Mouse (Mus musculus) small intestine, adult 2 months (tissue): ENCODE data around the gene Atl2. TPM values are rescaled to one million over a fixed set of nuclear protein-coding genes. Genes with fewer than 3 reads are reported as not detected.
A peak's percentile ranks its signal among the peaks of the same experiment; 100 is the strongest.

Experiments used
- H3K27ac ChIP-seq: fragments of 200-500 bp; 2 replicates; pipeline ENCODE4 v1.5.1; 2012; ENCODE audit warnings: low read depth, low read length, control low read depth, inconsistent platforms; ENCODE audit not compliant: insufficient read depth
- H3K27me3 ChIP-seq: fragments of 200-500 bp; 2 replicates; pipeline ENCODE4 v1.6.1; 2012; ENCODE audit warnings: mild to moderate bottlenecking, moderate library complexity, low read length, inconsistent platforms; ENCODE audit not compliant: control insufficient read depth, insufficient read depth
- H3K36me3 ChIP-seq: fragments of 200-500 bp; 2 replicates; pipeline ENCODE4 v1.6.1; 2012; ENCODE audit warnings: mild to moderate bottlenecking, low read length, control low read depth, inconsistent platforms; ENCODE audit not compliant: control insufficient read depth, insufficient read depth
- H3K4me1 ChIP-seq: fragments of 200-500 bp; 2 replicates; pipeline ENCODE4 v1.6.1; 2012; ENCODE audit warnings: low read length, inconsistent platforms, mixed read lengths; ENCODE audit not compliant: control insufficient read depth, insufficient read depth, insufficient read length
- H3K4me3 ChIP-seq: fragments of 200-500 bp; 2 replicates; pipeline ENCODE4 v1.5.1; 2012; ENCODE audit warnings: low read depth, mild to moderate bottlenecking, control low read depth, inconsistent platforms, low read length, moderate library complexity
- CTCF ChIP-seq: fragments of 200-500 bp; IDR thresholded peaks from 2 replicates; pipeline ENCODE4 v1.5.1; 2012; ENCODE audit warnings: low read depth, mild to moderate bottlenecking, control low read depth, inconsistent platforms, low read length, moderate library complexity, mixed read lengths; ENCODE audit not compliant: insufficient replicate concordance, insufficient read length; ENCODE audit errors: extremely low read depth
- POLR2A ChIP-seq: fragments of 200-500 bp; IDR thresholded peaks from 2 replicates; pipeline ENCODE4 v1.6.1; 2012; ENCODE audit warnings: low read depth, mild to moderate bottlenecking, control low read depth, inconsistent platforms, low read length, moderate library complexity
- WGBS: fragments of 180-500 bp; shearing (Covaris S2); methylation state at CpG from one replicate; pipeline ENCODE4 v1.1.7; 2018; 5-methylcytosine and 5-hydroxymethylcytosine counted together
- polyA plus RNA-seq: library from polyadenylated mRNA; depleted of rRNA; stranded (reverse); fragments of >200 nt; gene quantifications from 2 replicates; pipeline ENCODE4 v1.2.3, GENCODE M21; 2012

Atl2 gene
- polyA plus RNA-seq, 1 experiment = 12.8 TPM

- Histone ChIP-seq H3K4me1 (peaks cover 3% of the 10 kb centered on the region; the same call in 1 of the 2 replicates), H3K4me3 (no peak overlapping the region), H3K36me3 (no peaks in the 10 kb centered on the region), H3K27me3 (no peaks in the 10 kb centered on the region), H3K27ac (no peak overlapping the region)
- TF ChIP-seq CTCF (no peak), POLR2A (no peak)
- 55% methylated on average over 6 of the region's 6 CpGs for WGBS
Observed at GRCm38 (mm10) chr17:79898156-79898746, 2.3 kb upstream of the Atl2 start.

GRCm38 (mm10) chr17:79897666-79898065 lies 1.7 kb upstream of the Atl2 start:
- WGBS = 91% methylated on average over 3 of the region's 3 CpGs
- Histone ChIP-seq H3K4me3 (no peak overlapping the region), H3K4me1 (peaks cover 4% of the 10 kb centered on the region; the same call in 1 of the 2 replicates), H3K27me3 (no peaks in the 10 kb centered on the region), H3K27ac (no peak overlapping the region), H3K36me3 (no peaks in the 10 kb centered on the region)
- no peak for TF ChIP-seq CTCF
- no peak for TF ChIP-seq POLR2A

DNA sequence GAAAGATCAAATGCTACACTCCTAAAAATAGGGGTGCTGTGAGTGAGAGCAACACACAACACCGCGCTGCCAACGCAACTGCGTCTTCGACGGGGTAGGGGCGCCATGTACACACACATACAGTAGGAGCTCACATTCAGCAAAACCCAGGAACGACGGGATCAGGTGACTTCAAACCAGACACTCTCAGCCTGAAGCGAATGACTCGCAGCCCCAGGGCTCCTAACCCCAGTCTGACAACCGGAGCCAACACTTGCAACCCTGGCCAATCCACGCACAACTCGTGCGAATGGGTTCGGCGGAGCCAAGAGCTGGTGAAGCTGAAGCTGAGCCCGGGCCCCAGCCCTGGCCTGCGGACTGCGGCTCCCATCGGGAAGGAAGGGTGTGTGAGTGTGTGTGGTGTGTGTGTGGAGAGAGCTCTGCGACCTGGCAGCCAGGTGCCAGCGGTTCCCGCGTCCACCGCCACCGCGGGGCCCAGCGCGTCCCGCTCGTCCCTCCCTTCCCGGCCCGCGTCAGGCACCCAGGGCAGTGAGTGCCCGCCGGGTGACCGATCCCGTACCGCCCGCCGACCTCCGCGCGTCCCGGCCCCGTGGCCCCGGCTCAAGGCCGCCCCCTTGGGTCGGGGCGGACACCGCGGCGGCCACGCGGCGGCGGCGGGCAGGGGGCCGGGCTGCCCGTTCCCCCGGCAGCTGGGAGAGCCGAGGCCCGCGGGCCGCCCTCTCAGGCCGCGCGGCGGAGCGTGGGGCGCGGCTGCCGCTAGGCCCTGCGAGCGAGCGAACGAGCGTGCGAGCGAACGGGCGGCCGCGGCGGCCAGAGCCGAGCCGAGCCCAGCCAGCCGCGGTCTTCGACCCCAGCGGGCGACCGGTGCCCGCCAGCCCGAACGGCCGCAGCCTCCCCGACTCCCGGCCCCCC lies 696 bp downstream of the Atl2 start:
- peaks cover 6% of the 10 kb centered on the region; the same call in 1 of the 2 replicates for H3K4me1 ChIP-seq
- WGBS = under 1% methylated on average over 100 of the region's 100 CpGs
- peak overlapping the region; percentile 96 for H3K27ac ChIP-seq
- H3K27me3 ChIP-seq = no peaks in the 10 kb centered on the region
- no peaks in the 10 kb centered on the region for H3K36me3 ChIP-seq
- peak overlapping the region; percentile 74 for H3K4me3 ChIP-seq
- TF ChIP-seq CTCF = no peak
- TF ChIP-seq POLR2A = peak; percentile 71; the same call in 1 of the 2 replicates

GRCm38 (mm10) chr17:79894054-79894453 lies 1.9 kb downstream of the Atl2 start:
- Histone ChIP-seq H3K27ac (peak overlapping the region; percentile 65), H3K36me3 (no peaks in the 10 kb centered on the region), H3K4me3 (peak overlapping the region; percentile 59), H3K4me1 (peaks cover 10% of the 10 kb centered on the region; the same call in 1 of the 2 replicates), H3K27me3 (no peaks in the 10 kb centered on the region)
- no peak for TF ChIP-seq CTCF
- no peak for TF ChIP-seq POLR2A
- WGBS = 26% methylated on average over 4 of the region's 4 CpGs

DNA sequence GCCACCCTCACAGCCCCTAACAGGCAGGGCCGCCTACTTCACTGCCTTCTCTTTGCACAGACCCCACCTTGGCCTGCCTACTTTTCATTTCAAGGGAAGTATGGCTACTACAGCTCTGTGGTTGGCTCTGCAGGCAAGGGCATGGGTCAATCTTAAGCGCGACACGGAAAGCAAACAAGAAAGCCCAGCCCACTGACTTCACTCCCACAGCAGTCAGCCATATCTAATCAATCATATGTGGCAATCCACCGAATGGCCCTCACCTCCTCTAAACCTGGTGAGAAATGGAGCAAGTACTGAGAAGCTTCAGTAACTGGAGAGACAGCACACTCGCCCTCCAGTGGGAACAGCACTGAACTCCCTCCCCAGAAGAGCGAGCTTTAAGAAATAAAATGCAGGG lies 4.0 kb downstream of the Atl2 start:
- Histone ChIP-seq H3K36me3 (no peaks in the 10 kb centered on the region), H3K4me1 (peaks cover 8% of the 10 kb centered on the region; the same call in 1 of the 2 replicates), H3K4me3 (no peak overlapping the region), H3K27ac (peak overlapping the region; percentile 56; the same call in 1 of the 2 replicates), H3K27me3 (no peaks in the 10 kb centered on the region)
- TF ChIP-seq CTCF (no peak), POLR2A (no peak)
- WGBS = 19% methylated on average over 7 of the region's 7 CpGs

DNA sequence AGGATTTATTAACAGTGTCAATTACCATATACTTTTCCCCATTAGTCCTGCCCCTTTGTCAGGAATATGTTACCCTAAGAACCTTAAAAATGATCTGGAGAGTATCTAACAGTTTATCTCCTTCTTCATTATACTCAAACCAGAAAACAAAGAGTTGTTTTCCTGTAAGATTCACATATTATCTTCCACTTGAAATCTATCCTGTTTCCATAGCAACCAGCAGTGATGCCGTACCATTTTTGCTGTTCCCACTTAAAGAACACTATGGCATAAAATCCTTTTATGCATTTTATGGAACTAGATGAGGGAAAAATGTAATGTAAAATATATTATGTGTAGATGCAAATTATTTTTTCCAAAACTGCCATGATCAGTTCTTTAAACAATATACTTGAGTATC lies 8.0 kb downstream of the Atl2 start:
- no peak overlapping the region for H3K4me3 ChIP-seq
- 75% methylated on average over 1 of the region's 1 CpGs for whole genome bisulfite sequencing
- no peak for TF ChIP-seq POLR2A
- no peak for TF ChIP-seq CTCF

DNA sequence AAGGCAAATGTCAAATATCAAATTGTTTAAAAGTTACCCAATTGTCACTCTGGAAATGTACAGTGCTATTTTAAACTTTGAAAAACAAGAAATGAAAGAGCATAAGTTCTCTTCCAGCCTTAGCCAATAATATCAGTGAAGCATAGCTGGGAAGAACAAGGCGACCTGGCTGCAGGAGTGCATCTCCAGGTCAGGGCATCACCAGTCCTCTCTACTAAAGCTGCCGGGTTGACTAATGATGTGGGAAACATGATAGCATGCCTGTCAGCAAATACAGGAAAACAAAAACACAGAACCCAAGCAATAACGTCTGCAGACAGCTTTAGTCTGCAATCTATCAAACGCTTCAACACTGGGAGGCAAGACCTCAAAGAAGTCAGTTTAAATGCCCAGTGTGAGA lies 12.7 kb downstream of the Atl2 start:
- 0 out of 2 replicates have a peak, but pooled peaks cover 2% of the 10 kb centered on the region for H3K36me3 ChIP-seq
- H3K27me3 ChIP-seq = no peaks in the 10 kb centered on the region
- peaks cover 5% of the 10 kb centered on the region; the same call in 1 of the 2 replicates for H3K4me1 ChIP-seq
- WGBS = 50% methylated on average over 4 of the region's 4 CpGs
- H3K4me3 ChIP-seq = no peak overlapping the region
- H3K27ac ChIP-seq = no peak overlapping the region
- TF ChIP-seq POLR2A (no peak), CTCF (no peak)

More for the DNA sequence above, 8.0 kb downstream of the Atl2 start:
- Histone ChIP-seq H3K27me3 (no peaks in the 10 kb centered on the region), H3K36me3 (0 out of 2 replicates have a peak, but pooled peaks cover 2% of the 10 kb centered on the region), H3K4me1 (peaks cover 9% of the 10 kb centered on the region; the same call in 1 of the 2 replicates), H3K27ac (no peak overlapping the region)
